ENCODE assay signal across 8 mouse cellular contexts in genomic region chr14:76507804-76508500, GRCm38 (mm10). TPM values are rescaled to one million over a fixed set of nuclear protein-coding genes. Genes with fewer than 3 reads are reported as not detected.
DNase-seq lines count a peak whose midpoint lies in the region; ATAC-seq lines count a peak whose summit lies in the region.

No protein-coding gene starts in this region.

- H3K4me3 ChIP-seq in intestine, embryonic 14.5 days (ENCODE audit: low read depth, low read length) = no peak overlapping the region
- no peak overlapping the region for H3K4me3 ChIP-seq in intestine, embryonic 16.5 days (ENCODE audit: low read length)
- H3K4me3 ChIP-seq in limb, embryonic 12.5 days (replicated peaks) = no peak overlapping the region

- H3K9ac ChIP-seq in intestine, embryonic 14.5 days (ENCODE audit: low read length) = no peak overlapping the region
- no peak overlapping the region for H3K9ac ChIP-seq in intestine, embryonic 16.5 days (ENCODE audit: low read depth, low read length)
- no peak overlapping the region for H3K9ac ChIP-seq in limb, embryonic 12.5 days (replicated peaks)

- ATAC-seq in intestine, embryonic 14.5 days (replicated peaks; ENCODE audit: low FRiP score, low TSS enrichment, low read depth) = no peak
- ATAC-seq in intestine, embryonic 16.5 days = no peak
- ATAC-seq in limb, embryonic 12.5 days (ENCODE audit: insufficient number of reproducible peaks, insufficient read depth, low FRiP score, low TSS enrichment, low read depth) = no peak

- WGBS in intestine, embryonic 14.5 days = 69% methylated on average over 9 of the region's 9 CpGs
- WGBS in intestine, embryonic 16.5 days = 61% methylated on average over 9 of the region's 9 CpGs
- 89% methylated on average over 9 of the region's 9 CpGs for WGBS in limb, embryonic 12.5 days

- H3K4me1 ChIP-seq in intestine, embryonic 14.5 days (replicated peaks; ENCODE audit: control insufficient read depth, insufficient read depth, low read length) = peaks cover 25% of the 10 kb centered on the region
- H3K4me1 ChIP-seq in intestine, embryonic 16.5 days (ENCODE audit: control insufficient read depth, insufficient read depth, low read length) = peaks cover 15% of the 10 kb centered on the region
- H3K4me1 ChIP-seq in limb, embryonic 12.5 days (replicated peaks) = peaks cover 30% of the 10 kb centered on the region

- no peaks in the 10 kb centered on the region for H3K27me3 ChIP-seq in intestine, embryonic 14.5 days (replicated peaks; ENCODE audit: control insufficient read depth, insufficient read depth, low read length)
- no peaks in the 10 kb centered on the region for H3K27me3 ChIP-seq in intestine, embryonic 16.5 days (replicated peaks; ENCODE audit: control insufficient read depth, insufficient read depth, low read length)
- no peaks in the 10 kb centered on the region for H3K27me3 ChIP-seq in limb, embryonic 12.5 days

- peak overlapping the region; percentile 24; the same call in 1 of the 2 replicates for H3K27ac ChIP-seq in intestine, embryonic 14.5 days (ENCODE audit: low read depth)
- no peak overlapping the region for H3K27ac ChIP-seq in intestine, embryonic 16.5 days (ENCODE audit: low read length)
- H3K27ac ChIP-seq in limb, embryonic 12.5 days = peak overlapping the region; percentile 100; the same call in 1 of the 2 replicates

- peaks cover 4% of the 10 kb centered on the region; the same call in 1 of the 2 replicates for H3K9me3 ChIP-seq in intestine, embryonic 14.5 days (ENCODE audit: control insufficient read depth, low read length)
- no peaks in the 10 kb centered on the region for H3K9me3 ChIP-seq in intestine, embryonic 16.5 days (ENCODE audit: control insufficient read depth, low read length)
- H3K9me3 ChIP-seq in limb, embryonic 12.5 days = no peaks in the 10 kb centered on the region

- H3K4me2 ChIP-seq in intestine, embryonic 14.5 days (ENCODE audit: low read length) = peak overlapping the region; percentile 95; the same call in 1 of the 2 replicates
- H3K4me2 ChIP-seq in intestine, embryonic 16.5 days (ENCODE audit: low read depth, low read length) = no peak overlapping the region
- H3K4me2 ChIP-seq in limb, embryonic 12.5 days = peak overlapping the region; percentile 94

- H3K36me3 ChIP-seq in intestine, embryonic 14.5 days (ENCODE audit: control insufficient read depth, insufficient read depth, low read length) = peaks cover 23% of the 10 kb centered on the region
- peaks cover 6% of the 10 kb centered on the region for H3K36me3 ChIP-seq in intestine, embryonic 16.5 days (ENCODE audit: control insufficient read depth, insufficient read depth, low read length)
- peaks cover 31% of the 10 kb centered on the region for H3K36me3 ChIP-seq in limb, embryonic 12.5 days

- no peak for DNase-seq in intestine, embryonic 14.5 days (ENCODE audit: low spot score)
- DNase-seq in 416B (ENCODE audit: low read depth) = peak; percentile 42
- peak; percentile 41 for DNase-seq in adrenal gland, postnatal 25 days
- no peak for DNase-seq in frontal cortex, postnatal 10 days (ENCODE audit: low spot score in 2 of 2)
- no peak for DNase-seq in yolk sac, embryonic 10.5 days (ENCODE audit: low spot score)
- DNase-seq in layer of hippocampus, postnatal 14 days (ENCODE audit: low spot score in 2 of 2) = no peak

RNA-seq across cellular contexts. Expression of gene Serp2, which starts 48.7 kb away (rescaled TPM):
- 13.0 and 13.6 TPM in 2 replicates for polyA plus RNA-seq in intestine, embryonic 14.5 days (2014; fragmentation: Nextera tagmentation; extraction: Ambion mirVana)
- 5.7 and 8.2 TPM in 2 replicates for polyA plus RNA-seq in intestine, embryonic 16.5 days (2015; fragmentation: Nextera tagmentation; extraction: Ambion mirVana)
- 4.9 and 5.8 TPM in 2 replicates for total RNA-seq in adrenal gland, postnatal 25 days (2021)
- 15.5 and 16.2 TPM in 2 replicates for polyA plus RNA-seq in limb, embryonic 12.5 days (2016; fragmentation: Nextera tagmentation; extraction: Ambion mirVana)
- total RNA-seq in layer of hippocampus, postnatal 14 days (2021) = 100 to 1,000 TPM; 138 to 146 TPM

Comparison
In these comparisons a context has a peak if more than half of its experiments do, and no peak if none do; other contexts are left out.
1. DNase-seq: peak in 416B (single experiment) and adrenal gland, postnatal 25 days (single experiment); none in intestine, embryonic 14.5 days (single experiment), frontal cortex, postnatal 10 days (0 of 2), yolk sac, embryonic 10.5 days (single experiment) and layer of hippocampus, postnatal 14 days (0 of 2).